Mouse (Mus musculus): ENCODE results near the gene Eif5a2.

Gene Eif5a2

GRCm38 (mm10) chr3:28811441-28811840, 30.4 kb downstream of the Eif5a2 start:
- no peak for DNase-seq (ENCODE audit: low read depth)

GRCm38 (mm10) chr3:28814361-28814760, 33.3 kb downstream of the Eif5a2 start:
- DNase-seq (ENCODE audit: low read depth), result peak; percentile 92

GRCm38 (mm10) chr3:28816010-28816540, 35.0 kb downstream of the Eif5a2 start:
- DNase-seq (ENCODE audit: low read depth), result no peak

DNA sequence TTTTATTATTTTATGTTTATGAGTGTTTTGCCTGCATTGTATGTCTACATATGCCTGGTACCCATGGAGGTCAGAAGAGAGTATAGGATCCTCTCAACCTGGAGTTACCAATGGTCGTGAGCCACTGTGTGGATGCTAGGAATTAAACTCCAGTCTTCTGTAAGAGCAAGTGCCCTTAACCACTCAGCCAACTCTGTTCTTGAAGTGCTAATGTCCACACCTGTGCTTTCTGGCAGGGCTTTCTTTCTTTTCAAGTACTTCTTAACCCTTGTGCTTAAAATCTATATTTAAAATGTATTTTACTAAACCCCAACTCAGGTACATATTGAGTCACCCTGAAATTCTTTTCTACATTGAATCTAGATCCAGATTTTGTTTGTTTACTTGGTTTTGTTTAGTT, 45.2 kb downstream of the Eif5a2 start:
- no peak for DNase-seq (ENCODE audit: low read depth)

- no peak for DNase-seq (ENCODE audit: low read depth)
These were observed 46.5 kb downstream of the Eif5a2 start for GRCm38 (mm10) chr3:28827605-28828004.

- no peak for DNase-seq (ENCODE audit: low read depth)
These were observed 48.4 kb downstream of the Eif5a2 start for GRCm38 (mm10) chr3:28829454-28829853.

- no peak for DNase-seq (ENCODE audit: low read depth)
These were observed 55.8 kb downstream of the Eif5a2 start for GRCm38 (mm10) chr3:28836796-28837371.

- no peak for DNase-seq (ENCODE audit: low read depth)
These were observed 61.0 kb downstream of the Eif5a2 start for GRCm38 (mm10) chr3:28841886-28842649.

DNA sequence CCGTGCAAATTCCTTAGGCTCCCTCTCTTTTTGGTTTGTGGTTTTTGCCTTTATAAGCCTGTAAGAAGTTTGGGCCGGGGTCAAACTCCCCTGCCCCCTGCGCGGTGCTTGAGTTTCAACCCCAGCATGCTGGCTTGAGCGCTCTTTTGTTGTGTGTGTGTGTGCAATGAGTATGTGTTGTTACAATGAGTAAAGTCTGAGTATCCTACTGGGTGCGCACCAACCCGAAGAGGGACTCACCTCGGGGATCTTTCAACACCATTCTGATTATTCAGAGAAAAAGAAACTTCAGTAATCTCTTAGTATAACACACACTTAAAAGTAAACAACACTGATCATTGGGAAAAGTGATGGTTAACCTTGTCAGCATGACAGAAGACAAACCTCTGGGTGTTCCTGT, 62.2 kb downstream of the Eif5a2 start:
- no peak for DNase-seq (ENCODE audit: low read depth)

GRCm38 (mm10) chr3:28847115-28847514, 66.0 kb downstream of the Eif5a2 start:
- DNase-seq (ENCODE audit: low read depth), result no peak
